Mouse (Mus musculus) embryonic facial prominence, embryonic 15.5 days (tissue): ENCODE measurements around the gene Ltbp2. TPM values are rescaled to one million over a fixed set of nuclear protein-coding genes. Genes with fewer than 3 reads are reported as not detected.
A peak's percentile ranks its signal among the peaks of the same experiment; 100 is the strongest.

Source experiments
- ATAC-seq: fragments of 200-750 bp; cut with Nextera tagmentation; 2 replicates; pipeline ENCODE4 v1.8.0; 2017; ENCODE audit warnings: low read depth, moderate TSS enrichment; ENCODE audit not compliant: insufficient number of reproducible peaks, low FRiP score, low TSS enrichment
- H3K27ac ChIP-seq: fragments of 300-500 bp; sonication (generic); replicated peaks from 2 replicates; pipeline ENCODE4 v1.5.1; 2015; ENCODE audit warnings: mild to moderate bottlenecking, inconsistent platforms
- H3K27me3 ChIP-seq: fragments of 300-500 bp; sonication (generic); 2 replicates; pipeline ENCODE4 v1.6.1; 2015; ENCODE audit warnings: inconsistent platforms
- H3K36me3 ChIP-seq: fragments of 300-500 bp; sonication (generic); 2 replicates; pipeline ENCODE4 v1.6.1; 2015; ENCODE audit warnings: mild to moderate bottlenecking, inconsistent platforms
- H3K4me1 ChIP-seq: fragments of 300-500 bp; sonication (generic); 2 replicates; pipeline ENCODE4 v1.6.1; 2015; ENCODE audit warnings: inconsistent platforms
- H3K4me2 ChIP-seq: fragments of 300-500 bp; sonication (generic); replicated peaks from 2 replicates; pipeline ENCODE4 v1.6.1; 2015; ENCODE audit warnings: mild to moderate bottlenecking, inconsistent platforms
- H3K4me3 ChIP-seq: fragments of 300-500 bp; sonication (generic); replicated peaks from 2 replicates; pipeline ENCODE4 v1.5.1; 2015; ENCODE audit warnings: mild to moderate bottlenecking, inconsistent platforms
- H3K9ac ChIP-seq: fragments of 300-500 bp; sonication (generic); 2 replicates; pipeline ENCODE4 v1.6.1; 2015; ENCODE audit warnings: inconsistent platforms
- H3K9me3 ChIP-seq: fragments of 300-500 bp; sonication (generic); replicated peaks from 2 replicates; pipeline ENCODE4 v1.6.1; 2016; ENCODE audit warnings: inconsistent platforms
- WGBS: fragments of 180-500 bp; shearing (Covaris S2); methylation state at CpG from one replicate; pipeline ENCODE4 v1.1.7; 2015; 5-methylcytosine and 5-hydroxymethylcytosine counted together
- polyA plus RNA-seq: library from polyadenylated mRNA; unstranded; fragments of >200 nt; fragmentation: Nextera tagmentation; extraction: Ambion mirVana; gene quantifications from 2 replicates; pipeline ENCODE4 v1.2.1, GENCODE M21; 2015

Gene Ltbp2
- polyA plus RNA-seq, 1 experiment from 2014 or later, result 11.9 TPM

GRCm38 (mm10) chr12:84875761-84876480 lies 411 bp downstream of the Ltbp2 start:
- peaks cover 53% of the 10 kb centered on the region for H3K27me3 ChIP-seq
- H3K4me2 ChIP-seq, result peak overlapping the region; percentile 69
- H3K27ac ChIP-seq, result 0 out of 2 replicates have a peak overlapping the region, but pooled peaks have one; percentile 3
- peaks cover 27% of the 10 kb centered on the region for H3K4me1 ChIP-seq
- H3K4me3 ChIP-seq, result peak overlapping the region; percentile 42
- no peaks in the 10 kb centered on the region for H3K9me3 ChIP-seq
- whole genome bisulfite sequencing, result under 1% methylated on average over 59 of the region's 59 CpGs
- ATAC-seq, result no peak; the same call in 1 of the 2 replicates
- no peaks in the 10 kb centered on the region for H3K36me3 ChIP-seq
- peak overlapping the region; percentile 15; the same call in 1 of the 2 replicates for H3K9ac ChIP-seq

- H3K27ac ChIP-seq, result no peak overlapping the region
- no peak for ATAC-seq
- H3K4me1 ChIP-seq, result peaks cover 32% of the 10 kb centered on the region
- H3K9me3 ChIP-seq, result no peaks in the 10 kb centered on the region
- 0 out of 2 replicates have a peak overlapping the region, but pooled peaks have one; percentile 69 for H3K4me2 ChIP-seq
- H3K27me3 ChIP-seq, result peaks cover 48% of the 10 kb centered on the region
- H3K9ac ChIP-seq, result no peak overlapping the region
- WGBS, result 0% methylated on average over 3 of the region's 3 CpGs
- H3K36me3 ChIP-seq, result no peaks in the 10 kb centered on the region
- H3K4me3 ChIP-seq, result no peak overlapping the region
Observed at GRCm38 (mm10) chr12:84873434-84873833, 2.9 kb downstream of the Ltbp2 start.

DNA sequence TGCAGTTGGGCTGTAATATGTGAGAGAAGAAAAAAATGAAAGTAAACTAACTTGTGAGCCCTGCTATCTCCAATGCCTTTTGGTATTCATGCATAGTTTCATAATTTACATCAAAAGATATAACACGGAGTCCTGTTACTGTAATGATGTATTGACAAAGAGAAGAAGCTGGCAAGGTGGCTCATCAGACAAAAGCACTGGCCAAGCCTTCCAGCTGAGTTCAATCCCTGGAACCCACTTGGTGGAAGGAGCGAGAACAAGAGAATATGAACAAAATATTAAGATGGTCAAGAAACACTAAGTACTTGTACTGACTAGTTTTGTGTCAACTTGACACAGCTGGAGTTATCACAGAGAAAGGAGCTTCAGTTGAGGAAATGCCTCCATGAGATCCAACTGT lies 4.0 kb downstream of the Ltbp2 start:
- ATAC-seq, result no peak
- H3K9me3 ChIP-seq, result no peaks in the 10 kb centered on the region
- H3K4me2 ChIP-seq, result no peak overlapping the region
- no peak overlapping the region for H3K27ac ChIP-seq
- no peak overlapping the region for H3K4me3 ChIP-seq
- peaks cover 32% of the 10 kb centered on the region for H3K4me1 ChIP-seq
- no peak overlapping the region for H3K9ac ChIP-seq
- WGBS, result 67% methylated on average over 2 of the region's 2 CpGs
- H3K36me3 ChIP-seq, result no peaks in the 10 kb centered on the region
- peaks cover 38% of the 10 kb centered on the region for H3K27me3 ChIP-seq

DNA sequence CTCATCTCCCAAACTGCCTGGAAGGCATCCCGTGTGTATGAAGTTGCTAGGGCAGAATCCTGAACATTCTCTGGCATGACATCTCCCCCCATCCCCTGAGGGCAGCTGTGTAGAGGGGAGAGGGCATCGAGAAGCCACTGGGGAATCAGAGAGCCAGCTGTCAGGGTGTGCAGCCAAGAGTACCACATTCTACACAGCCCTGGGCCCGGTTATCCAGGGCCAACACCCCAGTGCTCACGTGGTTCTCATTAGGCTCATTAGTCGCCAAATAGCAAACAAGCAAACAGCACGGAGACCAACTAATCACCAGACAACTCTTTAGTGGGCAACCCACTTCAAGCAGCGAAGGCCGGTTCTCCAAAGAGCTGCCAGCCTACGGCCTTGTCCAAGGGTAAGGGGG lies 10.9 kb downstream of the Ltbp2 start:
- Histone ChIP-seq H3K9me3 (no peaks in the 10 kb centered on the region), H3K4me2 (no peak overlapping the region), H3K4me3 (no peak overlapping the region), H3K36me3 (no peaks in the 10 kb centered on the region), H3K27me3 (no peaks in the 10 kb centered on the region), H3K9ac (no peak overlapping the region), H3K27ac (no peak overlapping the region), H3K4me1 (peaks cover 25% of the 10 kb centered on the region)
- WGBS, result 38% methylated on average over 9 of the region's 9 CpGs
- ATAC-seq, result no peak

GRCm38 (mm10) chr12:84864801-84865200 lies 11.5 kb downstream of the Ltbp2 start:
- Histone ChIP-seq H3K4me1 (peaks cover 20% of the 10 kb centered on the region), H3K27ac (no peak overlapping the region), H3K9ac (no peak overlapping the region), H3K36me3 (no peaks in the 10 kb centered on the region), H3K27me3 (no peaks in the 10 kb centered on the region), H3K4me2 (no peak overlapping the region), H3K9me3 (no peaks in the 10 kb centered on the region), H3K4me3 (no peak overlapping the region)
- no peak for ATAC-seq
- WGBS, result 63% methylated on average over 7 of the region's 7 CpGs

GRCm38 (mm10) chr12:84863196-84863595 lies 13.1 kb downstream of the Ltbp2 start:
- WGBS, result 89% methylated on average over 5 of the region's 5 CpGs
- no peak overlapping the region for H3K4me3 ChIP-seq
- no peaks in the 10 kb centered on the region for H3K9me3 ChIP-seq
- no peaks in the 10 kb centered on the region for H3K27me3 ChIP-seq
- H3K27ac ChIP-seq, result no peak overlapping the region
- no peaks in the 10 kb centered on the region for H3K36me3 ChIP-seq
- H3K9ac ChIP-seq, result no peak overlapping the region
- no peak for ATAC-seq
- peaks cover 26% of the 10 kb centered on the region for H3K4me1 ChIP-seq
- H3K4me2 ChIP-seq, result no peak overlapping the region

GRCm38 (mm10) chr12:84862136-84862910 lies 14.0 kb downstream of the Ltbp2 start:
- no peaks in the 10 kb centered on the region for H3K36me3 ChIP-seq
- H3K9ac ChIP-seq, result no peak overlapping the region
- peak; percentile 21; the same call in 1 of the 2 replicates for ATAC-seq
- H3K27ac ChIP-seq, result peak overlapping the region; percentile 34; the same call in 1 of the 2 replicates
- no peaks in the 10 kb centered on the region for H3K27me3 ChIP-seq
- H3K4me3 ChIP-seq, result no peak overlapping the region
- 70% methylated on average over 14 of the region's 14 CpGs for WGBS
- H3K4me1 ChIP-seq, result peaks cover 29% of the 10 kb centered on the region
- H3K9me3 ChIP-seq, result no peaks in the 10 kb centered on the region
- no peak overlapping the region for H3K4me2 ChIP-seq

GRCm38 (mm10) chr12:84858149-84859113 lies 17.9 kb downstream of the Ltbp2 start:
- Histone ChIP-seq H3K27ac (no peak overlapping the region), H3K9ac (no peak overlapping the region), H3K4me1 (peaks cover 14% of the 10 kb centered on the region; the same call in 1 of the 2 replicates), H3K36me3 (no peaks in the 10 kb centered on the region), H3K4me3 (no peak overlapping the region), H3K9me3 (no peaks in the 10 kb centered on the region), H3K4me2 (no peak overlapping the region), H3K27me3 (no peaks in the 10 kb centered on the region)
- no peak; the same call in 1 of the 2 replicates for ATAC-seq
- 23% methylated on average over 17 of the region's 17 CpGs for WGBS

- no peak for ATAC-seq
- no peak overlapping the region for H3K27ac ChIP-seq
- no peak overlapping the region for H3K4me3 ChIP-seq
- WGBS, result 68% methylated on average over 4 of the region's 4 CpGs
- H3K27me3 ChIP-seq, result no peaks in the 10 kb centered on the region
- H3K9me3 ChIP-seq, result no peaks in the 10 kb centered on the region
- H3K4me2 ChIP-seq, result no peak overlapping the region
- H3K9ac ChIP-seq, result no peak overlapping the region
- no peaks in the 10 kb centered on the region for H3K36me3 ChIP-seq
- H3K4me1 ChIP-seq, result peaks cover 14% of the 10 kb centered on the region; the same call in 1 of the 2 replicates
Observed at GRCm38 (mm10) chr12:84857706-84858105, 18.6 kb downstream of the Ltbp2 start.

GRCm38 (mm10) chr12:84856532-84856931 lies 19.8 kb downstream of the Ltbp2 start:
- Histone ChIP-seq H3K36me3 (no peaks in the 10 kb centered on the region), H3K4me1 (peaks cover 9% of the 10 kb centered on the region; the same call in 1 of the 2 replicates), H3K27me3 (no peaks in the 10 kb centered on the region), H3K9ac (no peak overlapping the region), H3K27ac (no peak overlapping the region), H3K4me2 (no peak overlapping the region), H3K4me3 (no peak overlapping the region), H3K9me3 (no peaks in the 10 kb centered on the region)
- ATAC-seq, result no peak
- 86% methylated on average over 8 of the region's 8 CpGs for WGBS
